Mouse (Mus musculus) erythroblast, embryonic 14.5 days (primary cell): ENCODE data around the gene Nceh1.

Source experiments
- GATA1 ChIP-seq: IDR thresholded peaks from 2 replicates; pipeline ENCODE4 v1.6.1; 2012; ENCODE audit warnings: low read length, inconsistent platforms, mixed read lengths
- TAL1 ChIP-seq: IDR thresholded peaks from 3 replicates; pipeline ENCODE4 v1.6.1; 2012; ENCODE audit warnings: low read length, inconsistent platforms, mixed read lengths

DNA sequence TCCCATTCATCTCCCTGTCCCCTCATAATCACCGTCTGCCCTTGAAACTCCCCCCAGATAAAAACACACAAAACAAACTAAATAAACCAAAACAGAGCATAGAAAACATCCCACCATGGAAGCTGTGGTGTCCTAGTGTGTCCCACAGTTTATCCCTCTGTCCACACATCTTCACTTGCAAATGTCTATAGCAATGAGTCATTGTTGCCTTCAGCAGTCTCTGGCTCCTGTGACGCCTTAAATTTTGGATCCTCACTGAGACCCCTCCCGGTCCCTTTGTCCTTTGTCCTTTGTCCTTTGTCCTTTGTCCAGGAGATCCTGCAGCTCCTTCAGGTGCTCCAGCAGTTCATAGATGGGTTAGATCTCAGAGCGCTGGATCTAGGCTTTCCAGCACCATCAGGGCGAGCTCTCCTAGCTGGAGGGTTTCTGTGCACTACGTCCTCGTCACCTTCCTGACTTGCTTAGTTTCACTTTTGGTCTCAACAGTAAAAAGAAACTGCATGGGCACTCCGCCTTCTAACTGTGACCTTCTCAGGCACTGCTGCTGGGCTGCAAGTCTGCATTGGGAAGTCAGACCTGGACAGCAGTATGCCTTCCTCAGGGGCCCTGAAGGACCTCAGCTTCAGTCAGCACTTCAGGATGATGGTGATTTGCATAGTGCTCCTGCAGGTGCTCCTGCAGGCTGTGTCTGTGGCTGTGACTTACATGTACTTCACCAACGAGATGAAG, 134.0 kb downstream of the Nceh1 start, which contains the start of gene Tnfsf10:
- no peak for TF ChIP-seq GATA1
- TF ChIP-seq TAL1: no peak
